In genomic region chr1:60268113-60268512, GRCm38 (mm10) we compare ENCODE assay signal across 28 mouse cellular contexts.
"Had no signal": no experiment of that assay in that cellular context is flagged by ENCODE, and none has a peak within 500 bp of the region (broad histone marks: within the 10 kb centered on the region; RNA-seq: fewer than 3 reads in every experiment).

No protein-coding gene starts in this region.

- H3K9me3 ChIP-seq: embryonic facial prominence, embryonic 10.5 days; embryonic facial prominence, embryonic 12.5 days; embryonic facial prominence, embryonic 13.5 days; embryonic facial prominence, embryonic 15.5 days; forebrain, embryonic 10.5 days; forebrain, embryonic 12.5 days; forebrain, embryonic 13.5 days; forebrain, embryonic 15.5 days had no signal

- DNase-seq: cerebellum, adult 8-10 months; cerebellum, adult 9-10 months; cerebellum, adult 9-11 months; cerebellum, postnatal 10 days; cerebellum, postnatal 14 days; cerebellum, postnatal 25 days; cerebellum, postnatal 36 days; embryo, embryonic 11 days; forebrain, postnatal 0 days; gastrocnemius, adult 2 months; gastrocnemius, postnatal 10 days; gastrocnemius, postnatal 14 days; gastrocnemius, postnatal 25 days; gastrocnemius, postnatal 36 days; heart, adult 11 months; heart, adult 18-20 months; heart, adult 2 months had no signal

- H3K4me3 ChIP-seq: embryonic facial prominence, embryonic 10.5 days; embryonic facial prominence, embryonic 12.5 days; embryonic facial prominence, embryonic 13.5 days; embryonic facial prominence, embryonic 15.5 days; erythroblast, embryonic 14.5 days; forebrain, embryonic 10.5 days; forebrain, embryonic 12.5 days; forebrain, embryonic 13.5 days; forebrain, embryonic 15.5 days; gastrocnemius, adult 2 months; heart, adult 2 months had no signal

- H3K27ac ChIP-seq: embryonic facial prominence, embryonic 10.5 days; embryonic facial prominence, embryonic 12.5 days; embryonic facial prominence, embryonic 13.5 days; embryonic facial prominence, embryonic 15.5 days; forebrain, embryonic 10.5 days; forebrain, embryonic 12.5 days; forebrain, embryonic 13.5 days; forebrain, embryonic 15.5 days; gastrocnemius, adult 2 months; heart, adult 2 months had no signal

- H3K4me2 ChIP-seq: embryonic facial prominence, embryonic 12.5 days; embryonic facial prominence, embryonic 13.5 days; embryonic facial prominence, embryonic 15.5 days; forebrain, embryonic 12.5 days; forebrain, embryonic 13.5 days; forebrain, embryonic 15.5 days had no signal

- H3K27me3 ChIP-seq: embryonic facial prominence, embryonic 12.5 days; embryonic facial prominence, embryonic 13.5 days; embryonic facial prominence, embryonic 15.5 days; forebrain, embryonic 12.5 days; forebrain, embryonic 13.5 days; forebrain, embryonic 15.5 days had no signal

- H3K9ac ChIP-seq: embryonic facial prominence, embryonic 12.5 days; embryonic facial prominence, embryonic 13.5 days; embryonic facial prominence, embryonic 15.5 days; forebrain, embryonic 12.5 days; forebrain, embryonic 13.5 days; forebrain, embryonic 15.5 days; forebrain, postnatal 0 days had no signal

- H3K4me1 ChIP-seq: embryonic facial prominence, embryonic 10.5 days; embryonic facial prominence, embryonic 12.5 days; embryonic facial prominence, embryonic 13.5 days; embryonic facial prominence, embryonic 15.5 days; forebrain, embryonic 10.5 days; forebrain, embryonic 12.5 days; forebrain, embryonic 13.5 days; forebrain, embryonic 15.5 days had no signal

- ATAC-seq: forebrain, embryonic 13.5 days; forebrain, embryonic 14.5 days; forebrain, embryonic 15.5 days; forebrain, embryonic 16.5 days; forebrain, postnatal 0 days had no signal
